Mouse (Mus musculus) frontal cortex, postnatal 36 days (tissue): ENCODE results near the gene Stac2.

Experiments
- DNase-seq, 2 experiments: peaks; one replicate each; pipeline ENCODE4 v3.0.0; 2022; ENCODE audit warnings: low spot score in 2 of 2

Gene Stac2

DNA sequence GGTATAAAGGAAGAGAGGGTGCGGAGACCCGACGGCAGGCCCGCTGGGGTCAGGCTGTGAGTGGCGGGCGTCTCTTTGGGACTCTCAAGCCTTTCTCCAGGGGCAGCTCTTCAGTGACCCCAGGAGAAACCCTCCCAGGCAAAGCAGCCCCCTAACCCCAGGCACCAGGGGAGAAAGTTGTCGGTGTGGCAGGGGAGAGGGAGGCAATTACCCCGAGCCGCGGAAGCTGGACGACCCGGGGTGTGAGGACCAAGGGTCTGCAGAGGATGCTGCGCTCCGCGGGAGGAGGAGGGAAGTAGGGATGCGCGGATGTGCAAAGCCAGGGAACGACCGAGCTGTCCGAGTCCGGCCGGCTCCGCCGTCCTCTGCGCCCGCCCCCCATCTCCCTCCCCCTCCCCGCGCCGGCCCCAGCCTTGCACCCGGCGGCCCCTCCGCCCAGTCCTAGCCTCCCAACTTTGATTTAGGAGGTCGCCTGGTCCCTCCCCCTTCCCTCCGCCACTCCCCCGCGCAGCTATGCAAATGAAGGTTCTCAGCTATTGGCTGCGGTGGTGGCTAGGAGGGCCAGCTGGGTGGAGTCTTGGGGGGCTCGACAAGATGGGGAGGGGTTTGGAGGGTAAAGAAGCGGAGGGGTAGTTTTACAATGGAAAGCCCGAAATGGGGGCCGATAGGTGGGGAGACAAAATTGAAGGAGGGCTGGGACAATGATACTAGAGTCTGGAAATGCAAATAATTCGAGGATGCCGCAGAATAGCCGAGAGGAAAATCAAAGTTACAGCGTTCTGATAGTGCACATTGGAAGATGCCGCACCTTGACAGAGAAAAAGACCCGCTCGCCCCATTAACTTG, at the start of gene Stac2:
Gene Stac2, minus strand, starts transcription at position 474 of the 846 bp plus-strand sequence.
- DNase-seq, result peak; percentile 57 to 71

DNA sequence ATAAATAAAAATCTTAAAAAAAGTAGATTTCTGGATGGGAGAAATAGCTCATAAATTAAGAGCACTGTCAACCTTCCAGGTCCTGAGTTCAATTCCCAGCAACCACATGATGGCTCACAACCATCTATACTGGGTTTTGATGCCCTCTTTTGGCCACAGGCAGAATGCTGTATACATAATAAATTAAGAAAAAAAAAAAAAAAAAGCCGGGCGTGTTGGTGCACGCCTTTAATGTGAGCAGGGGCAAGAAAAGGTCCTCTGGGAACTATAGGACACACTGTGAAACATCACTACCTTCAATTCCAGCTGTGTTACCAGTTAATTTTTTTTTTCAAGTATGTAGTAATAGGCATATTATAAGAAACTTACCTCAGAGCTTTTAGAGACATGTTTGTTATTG, 48.1 kb upstream of the Stac2 start:
- DNase-seq, result no peak

DNA sequence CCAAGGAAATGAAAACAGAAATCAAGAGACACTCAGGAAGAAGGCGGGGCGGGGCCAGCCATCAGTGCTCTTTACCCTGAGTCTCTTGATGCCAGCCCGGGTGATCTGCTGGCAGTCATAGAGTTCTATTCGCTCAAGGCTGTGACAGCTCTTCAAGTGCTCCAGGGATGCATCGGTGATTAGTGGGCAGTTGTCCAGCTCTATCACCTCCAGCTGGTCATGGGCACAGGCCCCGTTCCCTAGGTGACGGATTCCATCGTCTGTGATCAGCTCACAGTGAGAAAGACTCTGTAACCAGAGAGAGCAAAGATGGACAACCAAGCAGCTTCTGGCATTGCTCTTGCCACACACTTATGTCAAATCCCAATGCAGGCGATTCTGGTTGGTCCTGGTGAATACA, 37.3 kb upstream of the Stac2 start:
- no peak for DNase-seq

DNA sequence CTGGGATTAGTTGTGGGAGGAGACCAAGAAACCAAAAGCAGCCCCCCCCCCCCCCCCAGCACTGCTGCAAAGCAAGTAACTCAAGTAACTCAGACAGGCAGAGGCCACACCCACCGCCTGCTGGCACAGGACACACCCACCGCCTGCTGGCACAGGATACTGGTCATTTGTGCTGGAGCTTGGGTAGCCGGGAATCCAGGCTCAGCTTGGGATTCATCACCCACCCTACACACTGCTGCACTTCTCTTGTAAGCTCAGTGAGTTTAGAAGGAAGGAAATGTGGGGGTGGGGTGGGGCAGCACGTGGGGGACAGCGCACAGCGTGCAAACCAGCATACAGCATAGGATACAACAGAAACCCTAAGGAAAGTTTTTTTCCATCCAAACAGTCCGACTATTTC, 35.0 kb upstream of the Stac2 start:
- DNase-seq, result no peak

DNA sequence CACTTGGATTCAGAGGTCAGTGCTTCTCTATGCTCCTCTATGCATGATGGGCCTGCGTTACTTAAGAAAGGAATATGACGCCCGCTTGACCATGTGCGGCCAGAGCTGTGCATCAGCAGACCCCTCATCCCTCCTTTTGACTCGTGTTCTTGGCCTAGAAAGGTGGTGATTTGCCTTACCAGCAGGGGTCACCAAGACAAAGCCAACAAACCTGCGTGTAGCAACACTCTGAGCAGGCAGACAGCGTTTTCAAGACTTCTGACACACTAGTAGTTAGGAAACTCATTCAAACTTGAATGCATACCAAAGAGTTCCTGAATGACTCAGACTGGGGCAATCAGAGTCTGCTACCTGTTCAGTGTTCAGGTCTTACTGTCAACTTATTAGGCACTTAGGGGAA, 33.3 kb upstream of the Stac2 start:
- DNase-seq, result no peak

DNA sequence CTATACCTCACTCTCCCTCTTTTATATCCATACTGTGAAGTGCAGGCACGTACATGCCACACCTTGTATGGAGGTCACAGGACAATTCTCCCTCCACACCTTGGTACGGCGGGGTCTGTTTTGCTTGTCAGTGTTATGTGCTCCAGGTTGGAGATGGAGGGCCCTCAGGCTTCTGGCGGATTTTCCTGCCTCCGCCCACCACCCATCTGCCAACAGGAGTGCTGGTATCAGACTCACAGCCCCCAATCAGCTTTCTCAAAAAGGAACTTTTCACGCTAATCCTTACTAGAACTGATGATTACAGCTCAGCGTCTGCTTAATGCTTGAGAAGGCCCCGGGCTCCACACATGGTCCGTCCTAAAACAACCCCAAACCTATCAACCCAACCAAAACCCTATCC, 32.9 kb upstream of the Stac2 start:
- peak; percentile 40 for DNase-seq

- DNase-seq, result no peak
Observed at GRCm38 (mm10) chr11:98082745-98083144, 29.5 kb upstream of the Stac2 start.

- DNase-seq, result no peak
Observed at GRCm38 (mm10) chr11:98080450-98080849, 27.2 kb upstream of the Stac2 start.

- no peak for DNase-seq
Observed at GRCm38 (mm10) chr11:98077086-98077485, 23.8 kb upstream of the Stac2 start.

DNA sequence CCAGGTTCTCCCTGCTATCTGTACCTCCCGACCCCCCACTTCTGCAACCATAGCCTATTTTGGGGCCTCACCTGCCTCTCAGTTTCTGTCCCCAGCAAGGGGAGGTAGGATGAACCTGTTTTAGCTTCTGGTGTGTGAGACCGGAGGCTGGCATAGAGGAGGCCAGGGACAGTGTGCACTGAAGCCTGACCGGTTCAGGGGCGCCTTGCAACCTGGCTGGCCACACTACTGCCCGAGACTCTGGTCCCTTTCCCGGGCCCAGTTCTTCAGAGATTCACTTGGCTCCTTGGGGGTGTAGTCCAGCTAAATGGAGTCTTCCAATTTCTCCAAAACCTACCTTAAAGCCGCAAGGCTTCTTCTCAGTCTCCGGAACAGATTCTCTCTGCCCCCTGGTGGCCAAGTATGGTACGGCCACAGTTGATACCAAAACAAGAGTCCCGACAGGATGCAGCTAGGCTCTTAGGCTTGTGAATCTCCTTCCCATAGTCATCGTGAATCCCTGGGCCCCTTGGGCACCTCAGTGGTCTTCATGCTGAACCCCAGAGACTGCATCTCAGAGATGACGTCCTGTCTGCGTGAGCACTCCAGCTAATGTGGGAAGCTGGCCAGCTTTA, 22.0 kb upstream of the Stac2 start:
- peak; percentile 92 to 96 for DNase-seq

DNA sequence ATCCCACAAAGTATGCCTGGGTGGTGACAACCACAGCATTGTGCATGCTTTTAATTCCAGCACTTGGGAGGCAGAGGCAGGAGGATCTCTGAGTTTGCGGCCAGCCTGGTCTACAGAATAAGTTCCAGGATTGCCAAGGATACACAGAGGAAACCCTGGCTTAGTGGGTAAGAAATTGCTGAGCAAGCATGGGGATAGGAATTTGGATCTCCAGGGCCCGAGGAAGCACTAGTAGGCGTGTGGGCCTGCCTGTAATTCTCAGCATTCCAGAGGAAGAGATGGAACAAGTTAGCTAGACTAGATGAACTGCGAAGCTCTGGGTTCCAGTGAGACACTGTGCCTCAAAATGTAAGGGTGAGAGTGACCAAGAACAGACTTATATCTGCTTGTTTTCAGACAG, 20.2 kb upstream of the Stac2 start:
- DNase-seq, result no peak

DNA sequence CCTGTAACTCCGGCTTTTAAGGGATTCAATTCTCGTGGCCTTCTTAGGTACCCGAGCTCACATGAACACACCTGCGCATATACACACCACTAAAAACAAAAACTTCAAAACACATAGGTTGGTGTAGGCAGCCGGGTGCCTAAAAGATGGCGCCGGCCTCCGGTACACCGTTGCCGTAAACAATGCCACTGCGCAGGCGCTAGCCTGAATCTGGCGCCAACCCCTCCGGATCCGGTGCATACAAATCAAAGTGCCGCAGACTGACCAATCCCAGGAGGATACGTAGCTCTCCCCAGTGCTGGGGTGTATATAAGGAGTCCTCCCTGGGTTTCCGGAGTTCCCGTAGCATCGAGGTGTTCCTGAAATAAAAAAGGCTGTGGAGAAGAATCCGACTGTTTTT, 14.0 kb upstream of the Stac2 start:
- no peak for DNase-seq

DNA sequence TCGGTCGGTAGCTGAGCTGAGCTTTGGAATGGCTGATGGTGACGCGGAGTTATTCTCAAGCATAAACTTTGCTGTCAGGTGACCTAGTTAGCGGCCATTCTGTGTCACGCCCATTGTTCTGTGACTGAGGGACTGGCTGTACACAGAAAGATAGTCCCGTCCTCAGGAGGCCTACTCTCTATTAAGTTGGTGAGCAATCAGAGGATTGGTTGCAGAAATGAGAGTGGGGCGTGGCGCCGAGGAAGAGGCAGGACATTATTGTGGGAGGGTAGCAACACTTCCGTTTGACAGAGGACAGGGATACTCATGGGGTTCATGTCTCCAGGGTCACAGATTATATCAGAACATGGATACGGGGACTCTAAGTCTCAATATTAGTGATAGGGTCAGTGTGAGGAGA, 12.9 kb upstream of the Stac2 start:
- DNase-seq, result no peak

- no peak for DNase-seq
Observed at GRCm38 (mm10) chr11:98061904-98062562, 8.8 kb upstream of the Stac2 start.

GRCm38 (mm10) chr11:98061441-98061840, 8.2 kb upstream of the Stac2 start:
- DNase-seq, result no peak

GRCm38 (mm10) chr11:98060104-98060692, 6.9 kb upstream of the Stac2 start:
- peak; percentile 56 to 68 for DNase-seq

- DNase-seq, result peak in 1 of 2 experiments; percentile 32
Observed at GRCm38 (mm10) chr11:98059662-98060061, 6.4 kb upstream of the Stac2 start.

GRCm38 (mm10) chr11:98057998-98058397, 4.7 kb upstream of the Stac2 start:
- DNase-seq, result peak in 1 of 2 experiments; percentile 51

DNA sequence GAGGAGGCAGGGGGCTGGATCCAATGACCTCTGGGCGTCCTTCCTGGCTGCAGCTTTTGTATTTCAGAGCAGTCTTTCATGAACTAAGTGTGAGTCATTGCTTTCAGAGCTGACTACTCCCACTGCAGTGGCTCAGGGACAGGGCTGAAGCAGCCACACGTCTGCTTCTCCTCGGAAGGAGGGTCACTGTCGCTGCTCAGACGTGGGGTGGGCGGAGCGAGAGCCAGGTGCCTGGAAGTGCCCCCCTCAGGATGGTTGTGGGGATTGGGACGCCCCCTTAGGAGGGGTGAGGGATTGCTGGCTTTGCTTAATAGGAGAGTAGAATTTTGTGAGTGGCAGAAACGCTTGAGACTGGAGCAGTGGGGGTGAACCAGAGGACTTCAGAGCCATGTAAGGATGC, 4.2 kb upstream of the Stac2 start:
- DNase-seq, result peak in 1 of 2 experiments; percentile 61

DNA sequence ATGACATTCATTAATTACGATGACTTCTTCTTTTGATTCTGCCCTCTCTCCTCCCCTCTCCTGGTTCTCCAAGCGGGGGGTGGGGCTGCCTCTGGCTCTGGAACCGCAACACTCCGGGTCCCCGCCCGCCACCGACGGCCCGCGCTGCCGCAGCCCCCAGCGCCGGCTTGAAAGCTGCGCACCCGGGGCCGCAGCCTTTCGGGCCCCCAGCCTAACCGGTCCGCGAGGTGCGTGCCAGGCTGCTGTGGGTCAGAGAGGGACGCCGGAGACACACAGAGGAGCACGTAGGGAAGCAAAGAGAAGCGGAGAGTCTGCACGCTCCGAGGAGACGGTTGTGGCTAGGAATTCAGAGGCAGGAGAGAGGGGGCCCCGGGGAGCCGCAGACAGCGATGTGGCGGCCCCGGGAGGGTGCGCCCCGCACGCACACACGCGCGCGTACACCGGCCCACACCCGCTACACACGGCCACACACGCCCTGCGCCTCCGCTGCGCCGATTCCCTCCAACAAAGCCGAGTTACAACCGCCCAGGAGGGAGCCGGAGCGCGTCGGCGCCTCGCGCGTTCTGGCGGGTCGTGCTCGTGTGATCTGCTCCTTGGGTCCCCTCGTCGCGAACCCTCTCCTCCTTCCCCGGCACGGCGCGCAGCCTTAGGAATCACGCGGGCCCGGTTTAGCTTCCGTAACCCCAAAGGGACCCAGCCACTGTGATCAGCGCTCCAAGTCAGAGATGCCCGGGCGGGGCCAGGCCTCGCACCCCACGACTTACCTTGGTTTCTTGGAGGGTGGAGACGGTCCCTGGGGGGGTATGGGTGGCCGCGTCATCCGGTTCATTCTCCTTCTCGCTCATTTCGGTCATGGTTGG, 903 bp downstream of the Stac2 start:
- DNase-seq, result peak in 1 of 2 experiments; percentile 33

- no peak for DNase-seq
Observed at GRCm38 (mm10) chr11:98051611-98052128, 1.6 kb downstream of the Stac2 start.
